Mouse (Mus musculus) E14TG2a.4 (cell line): ENCODE data around the gene Tulp3.

ENCODE experiments used
- CTCF ChIP-seq: conservative IDR thresholded peaks from 2 replicates; pipeline ENCODE4 v1.5.1; 2014; ENCODE audit warnings: low read length
- NANOG ChIP-seq: IDR thresholded peaks from 2 replicates; pipeline ENCODE4 v1.6.1; 2014; ENCODE audit warnings: borderline replicate concordance, low read length, mixed read lengths
- POU5F1 ChIP-seq: IDR thresholded peaks from 2 replicates; pipeline ENCODE4 v1.6.1; 2014; ENCODE audit warnings: low read length, borderline replicate concordance

GRCm38 (mm10) chr6:128355726-128356416 is at the start of gene Tulp3:
- TF ChIP-seq CTCF (no peak), POU5F1 (no peak), NANOG (no peak)
